Mouse (Mus musculus) testis, adult 2 months (tissue): ENCODE data around the gene Ly75. TPM values are rescaled to one million over a fixed set of nuclear protein-coding genes. Genes with fewer than 3 reads are reported as not detected.

Source experiments
- H3K27ac ChIP-seq: fragments of 200-500 bp; 2 replicates; pipeline ENCODE4 v1.5.1; 2012; ENCODE audit warnings: low read depth, low read length; ENCODE audit not compliant: control insufficient read depth, insufficient read depth
- H3K27me3 ChIP-seq: fragments of 200-500 bp; 2 replicates; pipeline ENCODE4 v1.6.1; 2012; ENCODE audit warnings: mild to moderate bottlenecking, low read length, moderate library complexity; ENCODE audit not compliant: control insufficient read depth, insufficient read depth
- H3K36me3 ChIP-seq: fragments of 200-500 bp; 2 replicates; pipeline ENCODE4 v1.6.1; 2012; ENCODE audit warnings: mild to moderate bottlenecking, low read length; ENCODE audit not compliant: control insufficient read depth, insufficient read depth
- H3K4me1 ChIP-seq: fragments of 200-500 bp; 2 replicates; pipeline ENCODE4 v1.6.1; 2012; ENCODE audit warnings: low read length; ENCODE audit not compliant: control insufficient read depth, insufficient read depth
- H3K4me3 ChIP-seq: fragments of 200-500 bp; 2 replicates; pipeline ENCODE4 v1.5.1; 2012; ENCODE audit warnings: low read depth, mild to moderate bottlenecking, low read length, moderate library complexity, mixed read lengths; ENCODE audit not compliant: control insufficient read depth
- CTCF ChIP-seq: fragments of 200-500 bp; IDR thresholded peaks from 2 replicates; pipeline ENCODE4 v1.5.1; 2012; ENCODE audit warnings: low read depth, mild to moderate bottlenecking, inconsistent platforms, low read length, moderate library complexity; ENCODE audit not compliant: control insufficient read depth, insufficient read depth, insufficient replicate concordance
- POLR2A ChIP-seq: fragments of 200-500 bp; IDR thresholded peaks from 2 replicates; pipeline ENCODE4 v1.6.1; 2012; ENCODE audit warnings: low read depth, mild to moderate bottlenecking, inconsistent platforms, low read length, moderate library complexity; ENCODE audit not compliant: control insufficient read depth
- polyA plus RNA-seq: library from polyadenylated mRNA; depleted of rRNA; stranded (reverse); fragments of >200 nt; gene quantifications from 2 replicates; pipeline ENCODE4 v1.2.3, GENCODE M21; 2012

Gene Ly75
- polyA plus RNA-seq, 1 experiment, result 0.54 TPM

DNA sequence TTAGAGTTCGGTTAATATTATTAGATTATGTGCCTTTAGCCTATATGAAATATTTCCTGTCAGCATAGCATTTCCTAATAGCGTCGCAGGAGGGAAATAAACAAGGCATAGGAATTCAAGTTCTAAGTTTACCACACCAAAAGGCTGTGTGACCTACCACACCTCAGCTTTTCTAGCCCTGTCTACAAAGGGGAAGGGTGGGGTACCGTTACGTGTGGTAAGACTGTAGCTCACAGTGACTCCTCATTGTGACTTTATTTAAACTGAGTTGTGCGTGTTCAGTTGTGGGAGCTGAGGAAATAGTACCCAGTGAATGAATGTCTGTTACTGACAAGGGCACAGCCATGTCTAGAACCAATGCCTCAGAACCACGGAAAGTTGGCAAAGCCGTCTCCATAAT lies 8.0 kb downstream of the Ly75 start:
- H3K36me3 ChIP-seq, result no peaks in the 10 kb centered on the region
- no peak overlapping the region for H3K27ac ChIP-seq

DNA sequence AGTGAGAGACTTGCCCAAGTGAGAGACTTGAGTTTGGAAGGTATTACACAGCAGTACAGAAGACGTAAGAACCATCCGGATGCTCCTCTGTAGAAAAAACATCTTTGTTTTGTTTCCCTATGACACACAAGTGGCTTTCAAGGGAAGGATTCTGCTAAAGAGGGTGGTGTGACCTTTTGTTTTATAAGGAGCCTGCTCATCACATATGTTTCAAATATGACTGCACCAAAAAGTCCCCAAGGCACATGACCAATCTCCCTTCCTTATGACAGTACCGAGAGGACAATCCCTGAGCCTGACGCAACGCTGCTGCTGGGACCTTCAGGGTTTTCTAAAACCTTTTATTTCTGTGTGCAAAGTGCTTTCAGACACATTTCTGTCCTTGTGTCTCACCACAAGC lies 12.9 kb downstream of the Ly75 start:
- TF ChIP-seq CTCF, result no peak
- TF ChIP-seq POLR2A, result no peak
- Histone ChIP-seq H3K27me3 (no peaks in the 10 kb centered on the region), H3K36me3 (no peaks in the 10 kb centered on the region), H3K4me3 (no peak overlapping the region), H3K4me1 (no peaks in the 10 kb centered on the region; the same call in 1 of the 2 replicates), H3K27ac (no peak overlapping the region)

More for the DNA sequence above, 8.0 kb downstream of the Ly75 start:
- H3K4me1 ChIP-seq, result peaks cover 5% of the 10 kb centered on the region
- no peaks in the 10 kb centered on the region for H3K27me3 ChIP-seq
- peak overlapping the region; percentile 4; the same call in 1 of the 2 replicates for H3K4me3 ChIP-seq
- no peak for TF ChIP-seq POLR2A

DNA sequence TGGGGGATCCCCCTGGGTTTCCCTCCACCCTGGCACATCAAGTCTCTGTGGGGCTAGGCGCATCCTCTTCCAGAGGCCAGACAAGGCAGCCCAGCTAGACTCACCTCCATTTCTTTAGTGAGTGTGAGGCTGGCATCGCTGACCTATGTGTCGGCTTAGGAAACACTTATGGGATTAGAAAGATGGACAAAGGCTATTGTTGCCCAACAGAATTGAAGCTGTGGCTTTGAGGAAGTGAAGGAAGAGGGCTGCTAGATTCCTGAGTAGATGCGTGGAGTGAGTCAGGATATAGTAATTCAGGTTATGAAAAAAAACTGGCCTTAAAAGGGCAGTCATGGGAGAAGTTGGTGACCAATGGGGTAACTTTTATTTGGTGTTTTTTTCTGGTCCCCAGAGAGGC lies 13.6 kb downstream of the Ly75 start:
- TF ChIP-seq POLR2A (no peak), CTCF (no peak)
- no peak overlapping the region for H3K4me3 ChIP-seq
- H3K4me1 ChIP-seq, result no peaks in the 10 kb centered on the region
- no peak overlapping the region for H3K27ac ChIP-seq
- H3K36me3 ChIP-seq, result no peaks in the 10 kb centered on the region
- H3K27me3 ChIP-seq, result no peaks in the 10 kb centered on the region

DNA sequence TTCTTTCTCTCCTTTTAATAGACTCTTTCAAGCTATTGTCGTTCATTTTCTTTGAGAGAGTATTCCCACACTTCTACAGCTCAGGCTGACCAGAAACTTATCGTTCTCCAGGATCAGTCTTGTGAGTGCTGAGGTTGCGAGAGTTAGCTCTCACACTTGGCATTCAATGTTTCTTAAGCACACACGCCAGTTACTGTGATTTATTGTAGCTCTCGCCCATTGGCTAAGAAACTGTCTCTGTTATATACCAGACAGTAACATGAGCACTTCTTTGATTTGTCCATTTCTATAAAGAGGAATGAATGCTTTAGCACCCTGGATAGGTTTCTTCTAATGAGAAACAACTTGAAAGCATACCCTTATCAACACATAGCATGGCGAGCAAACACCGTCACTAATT lies 15.2 kb downstream of the Ly75 start:
- Histone ChIP-seq H3K27me3 (no peaks in the 10 kb centered on the region), H3K36me3 (no peaks in the 10 kb centered on the region), H3K4me3 (no peak overlapping the region), H3K4me1 (no peaks in the 10 kb centered on the region), H3K27ac (no peak overlapping the region)
- TF ChIP-seq CTCF (no peak), POLR2A (no peak)

DNA sequence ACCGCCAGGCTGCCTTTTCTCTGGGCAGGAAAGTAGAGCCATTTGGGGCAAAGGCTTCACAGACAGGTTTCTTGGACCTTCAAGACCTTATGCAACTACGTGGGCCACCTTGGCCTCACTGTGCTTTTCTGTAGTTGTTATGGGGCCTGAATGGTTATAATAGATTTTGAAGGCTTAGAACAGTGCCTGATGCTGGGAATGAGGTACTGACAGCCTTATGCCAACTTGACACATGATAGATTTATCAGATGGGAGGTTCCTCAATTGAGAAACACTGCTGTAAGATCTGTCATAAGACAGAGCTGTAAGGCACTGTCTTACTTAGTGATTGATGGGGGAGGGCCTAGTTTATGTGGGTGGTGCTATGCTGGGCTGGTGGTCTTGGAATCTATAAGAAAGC lies 15.9 kb downstream of the Ly75 start:
- Histone ChIP-seq H3K27ac (no peak overlapping the region), H3K4me1 (no peaks in the 10 kb centered on the region), H3K4me3 (no peak overlapping the region), H3K27me3 (no peaks in the 10 kb centered on the region), H3K36me3 (no peaks in the 10 kb centered on the region)
- TF ChIP-seq POLR2A (no peak), CTCF (no peak)

DNA sequence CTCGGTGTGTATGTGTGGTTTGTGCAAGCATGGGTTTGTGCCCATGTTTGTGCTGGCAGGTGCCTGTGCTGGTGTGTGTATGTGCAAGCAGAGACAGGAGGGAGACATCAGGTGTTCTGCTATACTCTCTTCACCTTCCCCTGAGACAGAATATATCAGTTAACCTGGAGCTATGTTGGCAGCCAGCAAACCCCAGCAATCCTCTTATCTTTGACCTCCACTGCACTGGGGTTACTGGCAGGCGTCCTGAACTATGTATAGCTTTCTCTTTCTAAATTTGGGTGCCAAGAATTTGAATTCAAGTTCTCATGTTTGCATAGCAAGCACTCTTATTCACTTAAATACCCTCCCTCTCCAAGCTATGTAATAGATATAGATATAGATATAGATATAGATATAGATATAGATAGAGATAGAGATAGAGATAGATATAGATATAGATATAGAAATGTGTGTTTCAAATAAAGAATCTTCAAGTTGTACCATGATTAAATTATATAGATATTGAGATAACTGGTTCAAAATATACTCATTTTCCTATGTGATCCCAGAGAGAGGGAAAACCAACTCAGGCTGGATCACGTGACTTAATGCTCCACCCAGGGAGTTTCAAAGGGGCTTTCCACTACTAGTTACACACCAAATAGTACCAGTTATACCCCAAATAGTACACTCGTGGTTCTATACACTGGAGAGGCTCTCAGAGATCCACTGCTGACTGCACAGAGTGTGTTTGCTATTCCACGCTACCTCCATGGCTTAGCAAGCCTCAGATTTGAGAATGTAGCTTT lies 17.1 kb downstream of the Ly75 start:
- Histone ChIP-seq H3K4me1 (peaks cover 1% of the 10 kb centered on the region; the same call in 1 of the 2 replicates), H3K4me3 (no peak overlapping the region), H3K27me3 (no peaks in the 10 kb centered on the region), H3K27ac (no peak overlapping the region), H3K36me3 (no peaks in the 10 kb centered on the region)
- TF ChIP-seq POLR2A (no peak), CTCF (no peak)

DNA sequence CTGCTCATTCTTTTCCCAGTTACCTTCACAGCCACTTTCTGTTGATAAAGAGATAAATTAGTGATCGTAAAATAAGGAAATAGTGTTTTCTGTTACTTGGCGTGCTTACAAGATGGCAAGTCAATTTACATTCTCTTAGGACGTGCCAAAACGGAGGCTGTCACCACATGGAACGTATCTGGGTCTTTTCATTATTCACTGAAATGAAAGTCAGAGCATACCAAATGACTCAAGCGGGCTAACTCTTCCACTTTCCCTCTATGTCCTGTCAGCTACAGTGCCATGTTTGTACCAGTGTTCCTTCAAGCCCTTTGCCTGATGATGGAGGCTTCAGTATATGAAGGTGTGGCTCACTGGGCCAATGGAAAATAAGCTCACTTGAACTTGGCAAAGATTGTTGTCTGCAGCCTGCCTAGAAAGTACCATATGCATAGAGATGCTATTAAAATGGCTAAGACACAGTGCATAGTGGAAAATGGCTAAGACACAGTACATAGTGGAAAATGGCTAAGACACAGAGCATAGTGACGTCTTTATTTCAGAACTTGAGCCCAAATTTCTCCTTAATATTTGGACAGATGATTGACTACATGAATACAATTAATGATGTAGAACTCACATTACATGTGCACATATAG lies 17.8 kb downstream of the Ly75 start:
- Histone ChIP-seq H3K4me3 (no peak overlapping the region), H3K4me1 (peaks cover 3% of the 10 kb centered on the region; the same call in 1 of the 2 replicates), H3K36me3 (no peaks in the 10 kb centered on the region), H3K27ac (no peak overlapping the region), H3K27me3 (no peaks in the 10 kb centered on the region)
- TF ChIP-seq POLR2A, result no peak
- no peak for TF ChIP-seq CTCF
